Mouse (Mus musculus) kidney, postnatal 4 days (tissue): ENCODE measurements at regions not wholly inside any gene's neighbourhood (a gene's known extent, or its start where the extent isn't known, plus 50 kb on each side); places are given as distances from the start of the nearest gene placed in this dataset.
"Not testable (repeated sequence)": the region's sequence is repeated elsewhere in the genome, so short reads cannot be mapped to it uniquely, and the experiment has no call there.

Source experiments
- DNase-seq, 2 experiments: peaks; one replicate each; pipeline ENCODE4 v3.0.0; 2021; ENCODE audit warnings: mixed read lengths in 2 of 2

DNA sequence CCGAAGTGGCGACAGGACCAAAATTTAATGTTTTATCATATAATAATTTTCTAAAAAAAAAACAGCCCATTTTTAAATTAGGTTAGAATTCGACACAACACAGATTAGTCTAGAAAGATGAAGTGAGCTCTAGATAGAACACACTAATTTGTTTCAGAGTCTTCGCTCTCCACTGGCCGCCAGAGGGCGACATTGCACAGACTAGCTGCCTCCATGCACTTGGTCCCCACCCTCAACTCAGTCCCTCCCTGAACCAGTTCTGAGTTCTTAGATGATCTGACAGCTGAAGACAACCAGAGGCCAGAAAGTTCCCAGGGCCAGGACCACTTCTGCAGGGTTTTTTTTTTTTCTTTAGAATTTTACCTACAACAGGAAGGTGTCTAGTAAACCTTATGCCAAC lies 296.3 kb upstream of the Olfr1507 start:
- peak; percentile 29 to 30 for DNase-seq

DNA sequence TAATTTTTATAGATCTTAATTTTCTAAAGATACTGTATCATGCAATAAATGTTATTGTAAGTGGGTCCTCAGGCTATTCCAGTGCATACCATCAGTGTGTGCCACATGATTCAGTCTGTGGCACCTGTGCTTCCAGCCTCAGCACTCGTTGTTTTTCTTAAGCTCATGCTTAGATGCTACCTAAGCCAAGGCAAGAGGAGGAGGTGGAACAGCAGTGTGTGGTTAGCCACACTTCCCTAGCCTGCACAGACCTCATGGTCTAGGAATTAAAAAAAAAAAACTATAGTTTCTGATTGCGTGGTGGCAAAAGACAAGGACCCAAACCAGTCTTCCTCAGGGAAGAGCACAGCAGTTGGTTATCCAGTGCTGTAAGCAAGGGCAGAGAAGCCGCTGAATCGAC lies 287.3 kb upstream of the Olfr1507 start:
- not testable (repeated sequence) for DNase-seq

GRCm38 (mm10) chr14:52775816-52776215 lies 280.3 kb upstream of the Olfr1507 start:
- not testable (repeated sequence) for DNase-seq

- DNase-seq, result not testable (repeated sequence)
Observed at GRCm38 (mm10) chr14:52769450-52769849, 273.9 kb upstream of the Olfr1507 start.

- DNase-seq, result not testable (repeated sequence)
Observed at GRCm38 (mm10) chr14:52752159-52752558, 256.6 kb upstream of the Olfr1507 start.

DNA sequence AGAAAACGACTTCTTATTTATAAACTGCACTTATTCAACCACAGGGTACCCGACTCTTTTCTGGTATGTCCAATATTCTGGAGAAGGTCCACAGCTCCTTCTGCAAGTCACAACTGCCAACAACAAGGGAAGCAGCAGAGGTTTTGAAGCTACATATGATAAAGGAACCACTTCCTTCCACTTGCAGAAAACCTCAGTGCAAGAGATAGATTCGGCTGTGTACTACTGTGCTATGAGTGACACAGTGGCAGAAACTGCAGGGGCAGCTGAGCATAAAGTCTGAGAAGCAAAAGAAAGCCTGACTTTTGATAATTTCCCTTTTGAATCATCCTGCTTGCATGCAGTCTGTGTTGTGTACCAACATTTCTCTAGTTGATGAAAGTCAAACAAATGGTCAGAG lies 231.1 kb upstream of the Olfr1507 start:
- DNase-seq, result not testable (repeated sequence)

DNA sequence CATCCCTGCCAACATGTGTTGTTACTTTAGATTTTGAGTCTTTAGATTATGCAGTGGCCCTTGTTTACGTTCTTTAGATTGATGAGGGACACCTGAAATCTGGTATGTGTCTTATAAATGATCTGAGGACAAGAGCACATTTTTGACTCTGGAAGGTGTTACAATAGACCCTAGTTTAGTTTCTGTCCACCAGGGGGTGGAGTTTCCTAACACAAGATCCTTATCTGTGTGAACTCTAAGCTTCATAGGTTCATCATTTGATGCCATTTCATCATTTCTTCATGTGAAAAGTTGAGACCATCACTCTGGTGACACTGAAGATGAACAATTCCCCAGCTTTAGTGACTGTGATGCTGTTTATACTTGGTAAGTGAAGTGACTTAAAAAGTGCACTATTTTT lies 229.4 kb upstream of the Olfr1507 start:
- DNase-seq, result not testable (repeated sequence)

- no peak for DNase-seq
Observed at GRCm38 (mm10) chr14:52720640-52721039, 225.1 kb upstream of the Olfr1507 start.

DNA sequence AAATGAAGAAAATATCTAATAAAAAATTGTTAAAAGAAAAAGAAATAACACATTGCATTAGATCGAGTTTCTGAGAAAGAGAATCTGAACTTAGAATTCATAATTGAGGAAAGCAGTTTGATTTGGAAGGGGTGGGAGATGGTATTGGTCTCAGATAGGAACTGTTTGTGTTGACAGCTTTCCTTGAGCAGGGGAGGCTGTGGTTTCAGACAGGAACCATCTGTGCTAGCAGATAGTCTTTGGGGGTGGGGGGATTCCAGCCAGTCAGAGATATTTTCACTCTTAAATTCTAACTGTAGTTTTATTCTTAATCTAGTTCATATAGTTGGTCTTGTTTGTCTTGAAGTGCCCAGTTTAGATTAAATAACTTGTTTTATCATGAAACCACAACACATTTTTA lies 205.3 kb upstream of the Olfr1507 start:
- DNase-seq, result not testable (repeated sequence)

- not testable (repeated sequence) for DNase-seq
Observed at GRCm38 (mm10) chr14:52683636-52684035, 188.1 kb upstream of the Olfr1507 start.

DNA sequence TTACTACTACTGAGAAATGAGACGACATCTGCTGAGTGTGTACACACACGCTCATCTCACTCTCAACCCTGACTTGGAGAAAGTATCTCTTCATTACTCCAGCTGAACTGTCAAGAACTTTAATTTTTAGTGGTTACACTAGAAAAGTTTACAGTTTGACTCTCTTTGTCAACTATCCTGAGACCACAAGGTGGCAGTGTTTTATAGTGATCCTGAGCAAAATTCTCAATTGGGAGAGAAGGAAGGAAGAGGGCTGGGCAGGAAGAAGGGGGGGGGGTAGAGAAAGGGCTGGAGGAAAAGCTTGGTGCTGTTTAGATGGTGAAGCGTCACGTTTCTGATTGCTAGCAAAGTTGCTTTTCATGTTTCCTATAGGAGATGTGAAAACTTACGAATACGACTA lies 158.8 kb upstream of the Olfr1507 start:
- DNase-seq, result no peak

DNA sequence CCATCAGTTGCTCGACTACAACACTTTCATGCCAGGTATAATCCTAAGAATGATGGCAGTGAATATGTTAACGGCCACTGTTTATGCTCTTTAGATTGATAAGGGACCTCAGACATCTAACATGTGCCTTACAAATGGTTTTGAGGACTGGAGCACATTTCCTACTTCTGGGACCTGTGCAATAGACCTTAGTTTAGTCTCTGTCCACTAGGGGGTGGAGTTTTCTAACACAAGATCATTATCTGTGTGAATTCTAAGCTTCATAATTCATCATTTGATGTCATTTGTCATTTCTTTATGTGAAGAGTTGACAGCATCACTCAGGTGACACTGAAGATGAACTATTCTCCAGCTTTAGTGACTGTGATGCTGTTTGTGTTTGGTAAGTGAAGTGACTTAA lies 142.6 kb upstream of the Olfr1507 start:
- no peak for DNase-seq

GRCm38 (mm10) chr14:52622184-52622583 lies 126.6 kb upstream of the Olfr1507 start:
- DNase-seq, result peak; percentile 10 to 16

DNA sequence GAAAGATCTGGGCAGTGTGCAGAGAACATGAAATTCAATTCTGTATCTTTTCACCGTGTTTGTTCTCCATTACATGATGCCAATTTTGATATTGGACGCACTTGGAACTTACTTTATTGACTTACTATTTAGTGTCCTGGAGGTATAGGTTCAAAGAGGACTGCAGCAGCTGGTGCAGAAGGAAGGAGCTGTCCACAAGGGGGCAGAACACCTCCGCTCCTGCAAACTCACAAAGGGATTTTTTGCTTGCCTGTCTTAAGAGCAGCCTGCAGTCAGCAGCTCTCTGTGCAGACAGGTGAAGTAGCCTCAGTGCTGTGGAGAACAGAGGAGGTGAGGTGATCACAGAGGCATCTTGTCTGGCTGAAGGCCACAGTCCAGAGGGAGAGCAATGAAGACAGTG lies 84.8 kb upstream of the Olfr1507 start:
- DNase-seq, result peak; percentile 26 to 35

- no peak for DNase-seq
Observed at GRCm38 (mm10) chr14:52566920-52567319, 71.4 kb upstream of the Olfr1507 start.

DNA sequence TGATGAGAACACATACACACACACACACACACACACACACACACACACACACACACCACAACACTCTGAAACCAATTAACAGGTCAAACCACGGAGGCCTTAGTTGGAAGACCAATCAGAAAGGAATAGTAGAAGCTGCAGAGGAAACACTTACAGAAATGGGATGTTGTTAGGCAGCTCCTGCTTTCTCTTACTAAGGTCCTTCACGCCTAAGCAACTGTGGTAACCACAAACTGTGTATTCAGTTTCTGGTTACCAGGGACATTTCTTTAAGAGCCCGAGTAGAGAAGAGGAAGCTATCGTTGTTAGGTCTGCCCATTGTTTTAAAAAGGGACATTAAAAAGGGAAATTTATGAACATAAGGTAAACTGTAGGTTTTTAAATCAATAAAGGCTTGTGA lies 70.1 kb upstream of the Olfr1507 start:
- no peak for DNase-seq

GRCm38 (mm10) chr14:52556340-52556739 lies 60.8 kb upstream of the Olfr1507 start:
- not testable (repeated sequence) for DNase-seq

GRCm38 (mm10) chr14:52553399-52553798 lies 57.9 kb upstream of the Olfr1507 start:
- DNase-seq, result no peak

GRCm38 (mm10) chr14:52547933-52548332 lies 52.4 kb upstream of the Olfr1507 start:
- DNase-seq, result no peak
